8 mouse cellular contexts compared by ENCODE assay signal in genomic region chr17:31931499-31931898, GRCm38 (mm10).
DNase-seq lines count a peak whose midpoint lies in the region; ATAC-seq lines count a peak whose summit lies in the region.

No protein-coding gene starts in this region.

- H3K36me3 ChIP-seq in kidney, embryonic 15.5 days = no peaks in the 10 kb centered on the region
- no peaks in the 10 kb centered on the region for H3K36me3 ChIP-seq in neural tube, embryonic 15.5 days

- intact Hi-C loops in left cerebral cortex, postnatal 14 days (cut with DNase I) = no loop called here

- H3K27ac ChIP-seq in kidney, embryonic 15.5 days = peak overlapping the region; percentile 72
- H3K27ac ChIP-seq in neural tube, embryonic 15.5 days (replicated peaks) = 0 out of 2 replicates have a peak overlapping the region, but pooled peaks have one; percentile 7

- ATAC-seq in kidney, embryonic 15.5 days (replicated peaks; ENCODE audit: low FRiP score) = no peak
- ATAC-seq in neural tube, embryonic 15.5 days (ENCODE audit: low FRiP score) = no peak; the same call in 1 of the 2 replicates
- no peak for ATAC-seq in frontal cortex, adult (ENCODE audit: low TSS enrichment)

- H3K9ac ChIP-seq in kidney, embryonic 15.5 days = no peak overlapping the region
- H3K9ac ChIP-seq in neural tube, embryonic 15.5 days (replicated peaks) = no peak overlapping the region

- no peaks in the 10 kb centered on the region for H3K27me3 ChIP-seq in kidney, embryonic 15.5 days
- no peaks in the 10 kb centered on the region for H3K27me3 ChIP-seq in neural tube, embryonic 15.5 days (replicated peaks)

- no peaks in the 10 kb centered on the region for H3K9me3 ChIP-seq in kidney, embryonic 15.5 days (replicated peaks)
- H3K9me3 ChIP-seq in neural tube, embryonic 15.5 days (replicated peaks) = no peaks in the 10 kb centered on the region

- DNase-seq in kidney, adult 11 months = peak; percentile 55
- no peak for DNase-seq in kidney, postnatal 4 days
- peak; percentile 83 for DNase-seq in heart, adult 8-10 months (ENCODE audit: low spot score)
- no peak for DNase-seq in left cerebral cortex, postnatal 14 days (ENCODE audit: low spot score in 2 of 2)
- DNase-seq in thymus, adult 18-20 months = no peak

- H3K4me1 ChIP-seq in kidney, embryonic 15.5 days = peaks cover 36% of the 10 kb centered on the region
- H3K4me1 ChIP-seq in neural tube, embryonic 15.5 days = peaks cover 8% of the 10 kb centered on the region; the same call in 1 of the 2 replicates

- no peak overlapping the region for H3K4me3 ChIP-seq in kidney, embryonic 15.5 days (replicated peaks)
- H3K4me3 ChIP-seq in neural tube, embryonic 15.5 days (replicated peaks) = no peak overlapping the region

- H3K4me2 ChIP-seq in kidney, embryonic 15.5 days = no peak overlapping the region
- H3K4me2 ChIP-seq in neural tube, embryonic 15.5 days = no peak overlapping the region

- WGBS in kidney, embryonic 15.5 days = 61% methylated on average over 7 of the region's 7 CpGs
- 47% methylated on average over 7 of the region's 7 CpGs for WGBS in neural tube, embryonic 15.5 days

Comparison
In these comparisons a context has a peak if more than half of its experiments do, and no peak if none do; other contexts are left out.
1. DNase-seq: peak in kidney, adult 11 months (single experiment) and heart, adult 8-10 months (single experiment); none in kidney, postnatal 4 days (0 of 2), left cerebral cortex, postnatal 14 days (0 of 2) and thymus, adult 18-20 months (0 of 2).